Mouse (Mus musculus) telencephalon, adult 2 months (tissue): ENCODE data around the gene Il17ra.
A peak's percentile ranks its signal among the peaks of the same experiment; 100 is the strongest.

Source experiments
- DNase-seq: peaks from one replicate; pipeline ENCODE4 v3.0.0-alpha.2; 2011; ENCODE audit warnings: low read depth, low spot score

Gene Il17ra

DNA sequence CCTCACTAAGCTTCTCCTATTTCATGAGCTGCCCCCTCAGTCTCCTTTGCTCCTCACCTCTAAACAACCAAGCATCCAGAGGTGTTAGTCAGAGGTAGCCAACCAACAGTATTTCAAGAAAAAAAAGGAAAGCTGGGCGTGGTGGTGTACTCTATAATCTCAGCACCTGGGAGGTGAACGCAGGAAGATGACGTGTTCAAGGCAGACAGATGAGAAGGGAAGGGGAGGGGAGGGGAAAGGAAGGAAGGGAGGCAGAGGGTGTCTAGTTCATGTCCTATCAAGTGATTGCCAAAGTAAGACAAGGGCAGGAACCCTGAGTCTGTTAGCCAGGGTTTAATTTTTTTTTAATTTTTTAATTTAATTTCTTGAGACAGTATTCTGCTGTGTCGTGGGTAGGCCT is 45.6 kb downstream of the Il17ra start:
- DNase-seq, result no peak

DNA sequence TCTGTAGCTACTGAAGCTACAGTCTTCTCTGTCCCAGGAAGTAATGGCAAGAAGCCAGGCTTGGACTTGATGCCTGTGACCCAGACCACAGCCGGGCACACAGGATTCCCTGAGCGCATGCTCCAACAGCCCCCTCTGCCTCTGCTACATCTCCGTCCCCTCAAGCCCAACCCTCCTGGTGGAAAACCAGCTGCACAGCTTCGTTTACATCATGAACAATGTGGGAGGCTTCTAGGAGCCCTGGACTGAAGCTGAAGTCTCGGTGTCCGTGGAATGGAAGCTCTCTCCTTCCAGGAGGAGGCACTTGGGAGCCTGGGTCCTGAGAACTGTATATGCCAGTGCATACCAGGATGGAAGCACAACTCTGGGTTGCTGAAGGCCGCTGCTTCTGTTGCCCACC is 46.9 kb downstream of the Il17ra start:
- no peak for DNase-seq

GRCm38 (mm10) chr6:120510425-120510824 is 47.4 kb downstream of the Il17ra start:
- peak; percentile 74 for DNase-seq

GRCm38 (mm10) chr6:120511212-120511611 is 48.2 kb downstream of the Il17ra start:
- DNase-seq, result no peak

- DNase-seq, result no peak
These were observed 53.4 kb downstream of the Il17ra start for GRCm38 (mm10) chr6:120516422-120516821.

- no peak for DNase-seq
These were observed 53.8 kb downstream of the Il17ra start for GRCm38 (mm10) chr6:120516879-120517278.

- DNase-seq, result no peak
These were observed 54.3 kb downstream of the Il17ra start for GRCm38 (mm10) chr6:120517311-120517710.

- DNase-seq, result no peak
These were observed 56.6 kb downstream of the Il17ra start for GRCm38 (mm10) chr6:120519647-120520046.

DNA sequence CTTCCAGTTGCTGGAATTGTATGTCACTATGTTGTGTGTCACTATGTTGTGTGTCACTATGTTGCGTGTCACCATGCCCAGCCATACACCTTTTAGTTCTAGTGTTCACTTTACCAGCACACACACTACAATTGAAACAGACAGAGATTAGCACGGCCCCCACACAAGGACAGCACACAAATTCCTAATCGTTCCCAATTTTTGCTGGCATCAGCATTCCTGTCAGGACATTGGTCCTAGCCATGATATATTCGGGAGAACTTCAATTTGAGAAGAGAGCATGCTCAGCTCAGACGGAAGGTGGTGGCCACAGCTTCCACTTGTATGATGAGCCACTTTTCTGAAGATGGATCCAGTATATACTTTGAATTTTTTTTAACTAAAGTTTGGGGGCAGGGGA is 61.7 kb downstream of the Il17ra start:
- no peak for DNase-seq

- no peak for DNase-seq
These were observed 66.1 kb downstream of the Il17ra start for GRCm38 (mm10) chr6:120529123-120529522.

- DNase-seq, result peak; percentile 80
These were observed 68.2 kb downstream of the Il17ra start, which contains the start of gene Hdhd5 for GRCm38 (mm10) chr6:120531020-120531965. Gene Hdhd5, minus strand, starts transcription at chr6:120531319.

DNA sequence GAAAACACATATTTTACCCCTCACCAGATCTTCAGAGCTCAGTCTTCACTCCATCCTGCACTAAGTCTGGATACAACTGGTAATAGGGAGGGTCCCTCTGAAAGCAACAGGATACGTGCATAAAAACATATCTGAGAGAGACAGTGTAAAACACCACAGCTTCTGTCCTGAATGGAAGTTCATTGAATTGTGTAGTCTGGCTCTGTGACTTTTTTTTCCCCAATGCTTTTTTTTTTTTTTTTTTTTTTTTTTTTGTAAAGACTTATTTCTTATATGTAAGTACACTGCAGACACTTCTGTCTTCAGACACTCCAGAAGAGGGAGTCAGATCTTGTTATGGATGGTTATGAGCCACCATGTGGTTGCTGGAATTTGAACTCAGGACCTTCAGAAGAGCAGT is 69.5 kb downstream of the Il17ra start:
- DNase-seq, result no peak

- DNase-seq, result no peak
These were observed 73.3 kb downstream of the Il17ra start for GRCm38 (mm10) chr6:120536337-120536736.
